ENCODE assay signal across 10 mouse cellular contexts in genomic region chr2:56119368-56119767, GRCm38 (mm10).
A peak's percentile ranks its signal among the peaks of the same experiment; 100 is the strongest.
DNase-seq lines count a peak whose midpoint lies in the region; ATAC-seq and TF ChIP-seq lines count a peak whose summit lies in the region.
"Had no signal": no experiment of that assay in that cellular context is flagged by ENCODE, and none has a peak within 500 bp of the region (broad histone marks: within the 10 kb centered on the region; RNA-seq: fewer than 3 reads in every experiment).

No protein-coding gene starts in this region.

- CTCF ChIA-PET in Patski (lab: Charles Lee): interaction anchor here (0.6 to 1.4 kb wide), 9 partner anchors 9 to 1800 kb away, joined by 3 to 5 read pairs (median 4); no protein-coding TSS in a partner anchor

- ATAC-seq in Patski: no peak

- peak in 1 of 2 experiments; percentile 9 for DNase-seq in left cerebral cortex, adult 2 months (ENCODE audit: extremely low spot score in 1 of 2, low spot score in 2 of 2)
- no peak for DNase-seq in left cerebral cortex, postnatal 36 days (ENCODE audit: low spot score in 2 of 2)
- no peak for DNase-seq in Patski (ENCODE audit: low read depth, low spot score)
- peak; percentile 81 for DNase-seq in embryo, embryonic 10.5 days (ENCODE audit: low spot score)
- peak; percentile 43 to 53 for DNase-seq in left cerebral cortex, postnatal 14 days (ENCODE audit: low spot score in 2 of 2)
- no peak for DNase-seq in thymus, postnatal 14 days
- no peak for DNase-seq in heart, postnatal 14 days
- no peak for DNase-seq in adrenal gland, postnatal 4 days (ENCODE audit: low spot score in 2 of 2)

- intact Hi-C loops in left cerebral cortex, adult 2 months (cut with DNase I): loop anchor here (1.0 to 5.0 kb wide), 4 partner anchors 1003 to 1653 kb away; partner anchors contain the start of gene Nr4a2
- intact Hi-C loops in left cerebral cortex, postnatal 36 days (cut with DNase I): loop anchor here (2.0 to 10.0 kb wide), 4 partner anchors 995 to 1578 kb away; no protein-coding TSS in a partner anchor
- intact Hi-C loops in left cerebral cortex, postnatal 14 days (cut with DNase I): loop anchor here (5.0 kb wide), 3 partner anchors 993 to 1713 kb away; no protein-coding TSS in a partner anchor
- intact Hi-C loops in heart, postnatal 14 days (cut with DNase I): loop anchor here (5.0 to 10.0 kb wide), 3 partner anchors 1258 to 1715 kb away; no protein-coding TSS in a partner anchor

- H3K27ac ChIP-seq in left cerebral cortex, adult 2 months: no peak overlapping the region
- H3K27ac ChIP-seq: lung, embryonic 15.5 days had no signal

- POLR2A ChIA-PET in Patski (lab: Charles Lee): no interaction called here

- in situ Hi-C loops in Patski (cut with MboI; ENCODE audit: low pct_unique_long_range_greater_than_20kb): loop anchor here (10.0 kb wide), 2 partner anchors 1715 to 1795 kb away; no protein-coding TSS in a partner anchor

- no peak overlapping the region for H3K4me3 ChIP-seq in left cerebral cortex, adult 2 months
- H3K4me3 ChIP-seq: erythroblast, embryonic 14.5 days; lung, embryonic 15.5 days had no signal

- TF ChIP-seq CTCF in left cerebral cortex, adult 2 months (IDR thresholded peaks at IDR 0.05): peak; percentile 69
- peak; percentile 46 for TF ChIP-seq CTCF in Patski (IDR thresholded peaks at IDR 0.05)

- H3K27me3 ChIP-seq in Patski: peaks cover 27% of the 10 kb centered on the region
- H3K27me3 ChIP-seq: lung, embryonic 15.5 days had no signal

Comparison
In these comparisons a context has a peak if more than half of its experiments do, and no peak if none do; other contexts are left out.
1. DNase-seq: peak in embryo, embryonic 10.5 days (single experiment) and left cerebral cortex, postnatal 14 days (2 of 2); none in left cerebral cortex, postnatal 36 days (0 of 2), Patski (single experiment), thymus, postnatal 14 days (single experiment), heart, postnatal 14 days (0 of 2) and adrenal gland, postnatal 4 days (0 of 2).